Mouse (Mus musculus) limb, embryonic 14.5 days (tissue): Measurements from ENCODE around the gene 2010111I01Rik. TPM values are rescaled to one million over a fixed set of nuclear protein-coding genes. Genes with fewer than 3 reads are reported as not detected.

Experiments used
- ATAC-seq: fragments of 200-750 bp; cut with Nextera tagmentation; 2 replicates; pipeline ENCODE4 v1.8.0; 2017; ENCODE audit warnings: low read depth, moderate number of reproducible peaks, moderate TSS enrichment; ENCODE audit not compliant: low FRiP score
- DNase-seq: peaks from one replicate; pipeline ENCODE4 v3.0.0-alpha.2; 2015; ENCODE audit warnings: low spot score
- H3K27ac ChIP-seq: fragments of 300-500 bp; sonication (generic); replicated peaks from 2 replicates; pipeline ENCODE4 v1.5.1; 2014; ENCODE audit warnings: low read depth, mild to moderate bottlenecking, low read length, moderate library complexity, mixed read lengths
- H3K27me3 ChIP-seq: fragments of 300-500 bp; sonication (generic); 2 replicates; pipeline ENCODE4 v1.6.1; 2014; ENCODE audit warnings: low read length, mixed read lengths; ENCODE audit not compliant: control insufficient read depth, insufficient read depth
- H3K36me3 ChIP-seq: fragments of 300-500 bp; sonication (generic); 2 replicates; pipeline ENCODE4 v1.6.1; 2014; ENCODE audit warnings: mild to moderate bottlenecking, low read length, moderate library complexity, mixed read lengths; ENCODE audit not compliant: control insufficient read depth, insufficient read depth
- H3K4me1 ChIP-seq: fragments of 300-500 bp; sonication (generic); 2 replicates; pipeline ENCODE4 v1.6.1; 2014; ENCODE audit warnings: antibody characterized with exemption, low read length, mixed read lengths; ENCODE audit not compliant: control insufficient read depth, insufficient read depth
- H3K4me2 ChIP-seq: fragments of 300-500 bp; sonication (generic); replicated peaks from 2 replicates; pipeline ENCODE4 v1.6.1; 2014; ENCODE audit warnings: low read depth, mild to moderate bottlenecking, low read length, moderate library complexity; ENCODE audit not compliant: severe bottlenecking
- H3K4me3 ChIP-seq: fragments of 300-500 bp; sonication (generic); replicated peaks from 2 replicates; pipeline ENCODE4 v1.5.1; 2014; ENCODE audit warnings: low read length
- H3K9ac ChIP-seq: fragments of 300-500 bp; sonication (generic); 2 replicates; pipeline ENCODE4 v1.6.1; 2014; ENCODE audit warnings: mild to moderate bottlenecking, low read depth, low read length, moderate library complexity; ENCODE audit not compliant: severe bottlenecking
- H3K9me3 ChIP-seq: fragments of 300-500 bp; sonication (generic); 2 replicates; pipeline ENCODE4 v1.6.1; 2016; ENCODE audit warnings: low read length; ENCODE audit not compliant: control insufficient read depth
- POLR2A ChIP-seq: fragments of 200-500 bp; IDR thresholded peaks from 2 replicates; pipeline ENCODE4 v1.8.0; 2012; ENCODE audit warnings: inconsistent platforms, mild to moderate bottlenecking, moderate library complexity, borderline replicate concordance; ENCODE audit not compliant: insufficient read depth, insufficient read length; ENCODE audit errors: extremely low read depth
- WGBS: fragments of 180-500 bp; shearing (Covaris S2); extraction: QIAGEN DNeasy Blood & Tissue Kit; methylation state at CpG from one replicate; pipeline ENCODE4 v1.1.7; 2014; 5-methylcytosine and 5-hydroxymethylcytosine counted together
- polyA plus RNA-seq, 2 experiments: library from polyadenylated mRNA; depleted of rRNA in 1 of 2; stranded (reverse) in 1 of 2; unstranded in 1 of 2; fragments of >200 nt; fragmentation: Nextera tagmentation in 1 of 2; extraction: Ambion mirVana in 1 of 2; gene quantifications; 2 replicates each; pipeline versions ENCODE4 v1.2.1 to v1.2.3; 2012 to 2014

The 2010111I01Rik gene
- polyA plus RNA-seq, 2 experiments: 231 to 255 TPM

DNA sequence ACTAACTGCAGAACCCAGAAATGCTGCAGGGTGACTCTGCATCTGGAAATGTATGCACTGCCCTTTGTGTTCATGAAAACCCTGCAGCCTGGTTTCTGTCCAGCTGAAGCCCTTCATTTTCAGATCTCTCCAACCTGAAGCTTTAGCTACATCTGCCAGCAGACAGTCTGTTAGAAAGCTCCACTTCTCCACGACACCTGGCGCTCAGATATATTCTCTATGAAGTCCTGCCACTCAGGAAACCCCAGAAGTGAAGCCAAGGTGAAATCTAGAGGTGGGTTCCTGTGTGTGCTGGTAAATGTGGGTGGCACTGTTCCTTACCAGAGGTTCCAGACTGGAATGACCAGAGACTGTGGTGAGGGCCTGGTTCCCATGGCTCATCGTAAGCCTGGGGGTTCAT is 297.0 kb downstream of the 2010111I01Rik start:
- WGBS: 92% methylated on average over 3 of the region's 3 CpGs
- no peak for TF ChIP-seq POLR2A
- Histone ChIP-seq H3K9me3 (no peaks in the 10 kb centered on the region; the same call in 1 of the 2 replicates), H3K4me1 (peaks cover 57% of the 10 kb centered on the region), H3K27me3 (no peaks in the 10 kb centered on the region), H3K9ac (no peak overlapping the region), H3K4me3 (no peak overlapping the region), H3K36me3 (peaks cover 57% of the 10 kb centered on the region), H3K4me2 (no peak overlapping the region), H3K27ac (0 out of 2 replicates have a peak overlapping the region, but pooled peaks have one; percentile 52)
- ATAC-seq (no peak), DNase-seq (no peak)

- Histone ChIP-seq H3K4me3 (no peak overlapping the region), H3K36me3 (peaks cover 50% of the 10 kb centered on the region), H3K4me2 (no peak overlapping the region), H3K27ac (no peak overlapping the region), H3K9me3 (no peaks in the 10 kb centered on the region), H3K9ac (no peak overlapping the region), H3K4me1 (peaks cover 61% of the 10 kb centered on the region), H3K27me3 (no peaks in the 10 kb centered on the region)
- TF ChIP-seq POLR2A: no peak
- ATAC-seq (no peak), DNase-seq (no peak)
- WGBS: 88% methylated on average over 1 of the region's 1 CpGs
These were observed 297.7 kb downstream of the 2010111I01Rik start for GRCm38 (mm10) chr13:63262168-63262957.

DNA sequence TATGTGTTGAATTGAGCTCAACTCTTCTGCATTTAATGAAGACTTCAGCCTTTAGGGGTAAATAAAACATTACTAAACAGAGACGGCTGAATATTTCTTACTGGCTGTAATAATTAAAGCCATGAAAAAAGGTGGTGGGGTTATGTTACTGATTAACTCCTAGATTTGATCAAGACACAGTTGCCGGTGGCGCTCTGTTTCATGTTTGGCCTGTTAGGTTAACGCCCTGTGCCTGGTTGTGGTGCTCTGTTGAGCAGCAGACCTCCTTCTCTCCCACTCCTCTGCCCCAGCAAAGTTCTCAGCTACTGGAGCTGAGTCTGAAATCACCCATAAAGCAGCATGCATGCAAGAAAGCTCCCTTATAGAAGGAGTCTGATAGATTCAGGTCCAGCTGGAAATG is 303.7 kb downstream of the 2010111I01Rik start:
- no peak for TF ChIP-seq POLR2A
- Histone ChIP-seq H3K9ac (no peak overlapping the region), H3K27ac (peak overlapping the region; percentile 35; the same call in 1 of the 2 replicates), H3K9me3 (no peaks in the 10 kb centered on the region), H3K36me3 (peaks cover 34% of the 10 kb centered on the region), H3K4me2 (no peak overlapping the region), H3K4me1 (peaks cover 63% of the 10 kb centered on the region), H3K4me3 (no peak overlapping the region), H3K27me3 (no peaks in the 10 kb centered on the region)
- peak; percentile 44 for DNase-seq
- no peak for ATAC-seq
- WGBS: 11% methylated on average over 4 of the region's 4 CpGs

DNA sequence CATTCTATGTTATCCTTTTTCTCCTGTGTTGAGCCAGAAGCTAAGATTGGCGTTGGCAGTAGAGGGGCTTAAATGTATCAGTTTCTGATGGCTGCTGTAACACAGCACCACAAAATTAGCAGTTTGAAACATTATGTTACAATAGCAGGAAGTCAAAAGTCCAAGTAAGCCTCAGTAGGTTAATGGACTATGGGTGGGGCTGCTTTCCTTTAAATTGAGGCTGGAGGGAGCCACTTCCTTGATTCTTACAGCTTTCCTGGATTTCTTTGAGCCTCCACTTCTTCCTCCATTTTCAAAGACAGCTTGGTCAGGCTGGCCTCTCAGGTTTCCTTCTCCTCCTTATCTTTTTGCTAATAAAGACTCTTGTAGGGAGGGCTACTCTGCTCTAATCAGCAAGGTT is 304.1 kb downstream of the 2010111I01Rik start:
- Histone ChIP-seq H3K9me3 (no peaks in the 10 kb centered on the region), H3K4me3 (no peak overlapping the region), H3K4me2 (no peak overlapping the region), H3K9ac (no peak overlapping the region), H3K27me3 (no peaks in the 10 kb centered on the region), H3K27ac (peak overlapping the region; percentile 35; the same call in 1 of the 2 replicates), H3K36me3 (peaks cover 30% of the 10 kb centered on the region), H3K4me1 (peaks cover 63% of the 10 kb centered on the region)
- ATAC-seq: no peak
- 50% methylated on average over 1 of the region's 1 CpGs for WGBS
- no peak for DNase-seq
- no peak for TF ChIP-seq POLR2A

GRCm38 (mm10) chr13:63270191-63270590 is 305.5 kb downstream of the 2010111I01Rik start:
- Histone ChIP-seq H3K4me1 (peaks cover 57% of the 10 kb centered on the region), H3K9ac (peak overlapping the region; percentile 35), H3K27me3 (no peaks in the 10 kb centered on the region), H3K4me3 (no peak overlapping the region), H3K27ac (peak overlapping the region; percentile 27; the same call in 1 of the 2 replicates), H3K36me3 (peaks cover 25% of the 10 kb centered on the region), H3K9me3 (no peaks in the 10 kb centered on the region), H3K4me2 (peak overlapping the region; percentile 22)
- no peak for TF ChIP-seq POLR2A
- ATAC-seq: no peak
- no peak for DNase-seq
- 32% methylated on average over 5 of the region's 5 CpGs for WGBS
